Comparison of ENCODE assay signal across 17 mouse cellular contexts in genomic region chr17:35080248-35080647, GRCm38 (mm10). TPM values are rescaled to one million over a fixed set of nuclear protein-coding genes. Genes with fewer than 3 reads are reported as not detected.
A peak's percentile ranks its signal among the peaks of the same experiment; 100 is the strongest.
DNase-seq lines count a peak whose midpoint lies in the region; ATAC-seq and TF ChIP-seq lines count a peak whose summit lies in the region.
"Had no signal": no experiment of that assay in that cellular context is flagged by ENCODE, and none has a peak within 500 bp of the region (broad histone marks: within the 10 kb centered on the region; RNA-seq: fewer than 3 reads in every experiment).

No protein-coding gene starts in this region.

- peaks cover 21% of the 10 kb centered on the region for H3K4me1 ChIP-seq in heart, embryonic 16.5 days (ENCODE audit: control insufficient read depth, insufficient read depth, low read length)
- peaks cover 56% of the 10 kb centered on the region for H3K4me1 ChIP-seq in E14TG2a.4 (replicated peaks; ENCODE audit: low read depth, low read length)
- peaks cover 51% of the 10 kb centered on the region for H3K4me1 ChIP-seq in liver, embryonic 15.5 days (replicated peaks)

- DNase-seq in heart, adult 9 months (ENCODE audit: low spot score in 2 of 2) = no peak
- no peak for DNase-seq in cerebellum, postnatal 10 days
- DNase-seq in adrenal gland, postnatal 36 days = no peak
- DNase-seq in kidney, adult 18-20 months = no peak
- DNase-seq: forebrain, postnatal 0 days; gastrocnemius, postnatal 14 days; lung, postnatal 14 days; right cerebral cortex, postnatal 14 days; thymus, postnatal 25 days had no signal

- WGBS in heart, embryonic 16.5 days = 36% methylated on average over 6 of the region's 6 CpGs
- WGBS in liver, embryonic 15.5 days (ENCODE audit: insufficient replicate concordance) = 26% methylated on average over 6 of the region's 6 CpGs

- H3K27me3 ChIP-seq in heart, embryonic 16.5 days (ENCODE audit: control insufficient read depth, insufficient read depth, low read length) = no peaks in the 10 kb centered on the region
- H3K27me3 ChIP-seq in E14TG2a.4 (ENCODE audit: insufficient read depth, low read length) = peaks cover 2% of the 10 kb centered on the region; the same call in 1 of the 2 replicates
- peaks cover 18% of the 10 kb centered on the region for H3K27me3 ChIP-seq in liver, embryonic 15.5 days
- H3K27me3 ChIP-seq: hindbrain, embryonic 15.5 days had no signal

- no peak overlapping the region for H3K27ac ChIP-seq in heart, embryonic 16.5 days (ENCODE audit: low read length)
- H3K27ac ChIP-seq in liver, embryonic 15.5 days (replicated peaks) = peak overlapping the region; percentile 85
- H3K27ac ChIP-seq: hindbrain, embryonic 15.5 days; kidney, postnatal 0 days had no signal

- H3K4me3 ChIP-seq in heart, embryonic 16.5 days (ENCODE audit: low read length) = no peak overlapping the region
- H3K4me3 ChIP-seq in E14TG2a.4 (replicated peaks; ENCODE audit: low read length) = 0 out of 2 replicates have a peak overlapping the region, but pooled peaks have one; percentile 27
- H3K4me3 ChIP-seq in liver, embryonic 15.5 days (replicated peaks) = peak overlapping the region; percentile 39
- H3K4me3 ChIP-seq: hindbrain, embryonic 15.5 days had no signal

- no peaks in the 10 kb centered on the region for H3K36me3 ChIP-seq in heart, embryonic 16.5 days (ENCODE audit: control insufficient read depth, insufficient read depth)
- H3K36me3 ChIP-seq in E14TG2a.4 (ENCODE audit: insufficient read depth, low read length) = 0 out of 2 replicates have a peak, but pooled peaks cover 3% of the 10 kb centered on the region
- H3K36me3 ChIP-seq in liver, embryonic 15.5 days (replicated peaks) = no peaks in the 10 kb centered on the region
- H3K36me3 ChIP-seq: hindbrain, embryonic 15.5 days had no signal

- H3K9ac ChIP-seq in heart, embryonic 16.5 days (ENCODE audit: low read length) = 0 out of 2 replicates have a peak overlapping the region, but pooled peaks have one; percentile 40
- peak overlapping the region; percentile 23 for H3K9ac ChIP-seq in liver, embryonic 15.5 days
- H3K9ac ChIP-seq: forebrain, postnatal 0 days; hindbrain, embryonic 15.5 days had no signal

- no peaks in the 10 kb centered on the region for H3K9me3 ChIP-seq in heart, embryonic 16.5 days (replicated peaks; ENCODE audit: control insufficient read depth, low read length)
- H3K9me3 ChIP-seq in E14TG2a.4 (ENCODE audit: low read length) = no peaks in the 10 kb centered on the region
- H3K9me3 ChIP-seq in liver, embryonic 15.5 days (replicated peaks) = no peaks in the 10 kb centered on the region
- H3K9me3 ChIP-seq: hindbrain, embryonic 15.5 days had no signal

- TF ChIP-seq CTCF in E14TG2a.4 (conservative IDR thresholded peaks at IDR 0.05; ENCODE audit: low read length) = no peak

- H3K4me2 ChIP-seq in heart, embryonic 16.5 days (ENCODE audit: low read depth, low read length) = peak overlapping the region; percentile 53
- peak overlapping the region; percentile 70 for H3K4me2 ChIP-seq in liver, embryonic 15.5 days
- H3K4me2 ChIP-seq: hindbrain, embryonic 15.5 days had no signal

- ATAC-seq in heart, embryonic 16.5 days (replicated peaks; ENCODE audit: extremely low read depth, insufficient read depth, low FRiP score) = no peak
- ATAC-seq in common myeloid progenitor, adult 5-6 weeks (replicated peaks; ENCODE audit: low read depth, poor library complexity, severe bottlenecking) = peak; percentile 9; the same call in 1 of the 2 replicates
- ATAC-seq in liver, embryonic 15.5 days (ENCODE audit: insufficient read depth) = peak; percentile 66
- ATAC-seq: forebrain, postnatal 0 days had no signal

RNA-seq across cellular contexts. Expression of gene Ly6g6d, which starts 2.4 kb away (rescaled TPM):
- polyA plus RNA-seq in heart, embryonic 16.5 days (2015; fragmentation: Nextera tagmentation; extraction: Ambion mirVana) = 1.9 and 3.4 TPM in 2 replicates
- total RNA-seq in common myeloid progenitor, adult 5-6 weeks (2017) = not detected in 2 replicates
- 0.41 and 0.70 TPM in 2 replicates for polyA plus RNA-seq in liver, embryonic 15.5 days (2015; fragmentation: Nextera tagmentation; extraction: Ambion mirVana)
- total RNA-seq in adrenal gland, postnatal 36 days (2021) = under 1 TPM in 1 of 2 experiments, not detected in 1; 0.43 TPM
- total RNA-seq: forebrain, postnatal 0 days had no signal

RNA-seq across cellular contexts. Expression of gene Ly6g6e, which starts 3.5 kb away (rescaled TPM):
- 0.72 and 0.84 TPM in 2 replicates for polyA plus RNA-seq in heart, embryonic 16.5 days (2015; fragmentation: Nextera tagmentation; extraction: Ambion mirVana)
- total RNA-seq in common myeloid progenitor, adult 5-6 weeks (2017) = not detected in 2 replicates
- 0.12 and 0.26 TPM in 2 replicates for polyA plus RNA-seq in liver, embryonic 15.5 days (2015; fragmentation: Nextera tagmentation; extraction: Ambion mirVana)
- under 1 TPM in 1 of 2 experiments, not detected in 1; 0.50 TPM for total RNA-seq in adrenal gland, postnatal 36 days (2021)
- total RNA-seq: gastrocnemius, postnatal 14 days had no signal

RNA-seq across cellular contexts. Expression of gene Ly6g6f, which starts 5.2 kb away (rescaled TPM):
- 0.29 and 0.39 TPM in 2 replicates for polyA plus RNA-seq in heart, embryonic 16.5 days (2015; fragmentation: Nextera tagmentation; extraction: Ambion mirVana)
- total RNA-seq in common myeloid progenitor, adult 5-6 weeks (2017) = not detected in 2 replicates
- 5.1 and 7.0 TPM in 2 replicates for polyA plus RNA-seq in liver, embryonic 15.5 days (2015; fragmentation: Nextera tagmentation; extraction: Ambion mirVana)
- not detected for total RNA-seq in adrenal gland, postnatal 36 days (2021)
- total RNA-seq: forebrain, postnatal 0 days; gastrocnemius, postnatal 14 days; layer of hippocampus, postnatal 14 days had no signal
- polyA plus RNA-seq: forebrain, postnatal 0 days; hindbrain, embryonic 15.5 days; kidney, postnatal 0 days had no signal

RNA-seq across cellular contexts. Expression of gene Abhd16a, which starts 8.8 kb away (rescaled TPM):
- polyA plus RNA-seq in heart, embryonic 16.5 days (2015; fragmentation: Nextera tagmentation; extraction: Ambion mirVana) = 80.9 and 83.3 TPM in 2 replicates
- 33.1 and 38.8 TPM in 2 replicates for total RNA-seq in common myeloid progenitor, adult 5-6 weeks (2017)
- polyA plus RNA-seq in liver, embryonic 15.5 days (2015; fragmentation: Nextera tagmentation; extraction: Ambion mirVana) = 50.0 and 53.2 TPM in 2 replicates
- 10 to 100 TPM; 73.9 to 89.4 TPM for total RNA-seq in adrenal gland, postnatal 36 days (2021)

RNA-seq across cellular contexts. Expression of gene Mpig6b, which starts 14.3 kb away (rescaled TPM):
- polyA plus RNA-seq in heart, embryonic 16.5 days (2015; fragmentation: Nextera tagmentation; extraction: Ambion mirVana) = 0.16 and 0.54 TPM in 2 replicates
- not detected in 2 replicates for total RNA-seq in common myeloid progenitor, adult 5-6 weeks (2017)
- 3.2 and 4.4 TPM in 2 replicates for polyA plus RNA-seq in liver, embryonic 15.5 days (2015; fragmentation: Nextera tagmentation; extraction: Ambion mirVana)
- total RNA-seq in adrenal gland, postnatal 36 days (2021) = not detected
- total RNA-seq: forebrain, postnatal 0 days; gastrocnemius, postnatal 14 days; layer of hippocampus, postnatal 14 days had no signal
- polyA plus RNA-seq: cortical plate, adult 2 months had no signal
